Mouse (Mus musculus) spleen, adult 2 months (tissue): ENCODE results near the gene Hoxb3.

ENCODE experiments used
- CTCF ChIP-seq: fragments of 200-500 bp; IDR thresholded peaks from 2 replicates; pipeline ENCODE4 v1.5.1; 2011; ENCODE audit warnings: mild to moderate bottlenecking, inconsistent platforms; ENCODE audit not compliant: insufficient read depth, insufficient read length, insufficient replicate concordance; ENCODE audit errors: extremely low read depth
- POLR2A ChIP-seq: fragments of 200-500 bp; IDR thresholded peaks from 2 replicates; pipeline ENCODE4 v1.6.1; 2011; ENCODE audit warnings: low read depth, low read length, inconsistent platforms

GRCm38 (mm10) chr11:96314671-96315343, 8.3 kb upstream of the Hoxb3 start:
- TF ChIP-seq POLR2A (no peak), CTCF (no peak)
